Mouse (Mus musculus): ENCODE results near the gene Lmo2. TPM values are rescaled to one million over a fixed set of nuclear protein-coding genes. Genes with fewer than 3 reads are reported as not detected.

Gene Lmo2
- total and polyA plus RNA-seq, 2 experiments, result 3.8 to 4.5 TPM

DNA sequence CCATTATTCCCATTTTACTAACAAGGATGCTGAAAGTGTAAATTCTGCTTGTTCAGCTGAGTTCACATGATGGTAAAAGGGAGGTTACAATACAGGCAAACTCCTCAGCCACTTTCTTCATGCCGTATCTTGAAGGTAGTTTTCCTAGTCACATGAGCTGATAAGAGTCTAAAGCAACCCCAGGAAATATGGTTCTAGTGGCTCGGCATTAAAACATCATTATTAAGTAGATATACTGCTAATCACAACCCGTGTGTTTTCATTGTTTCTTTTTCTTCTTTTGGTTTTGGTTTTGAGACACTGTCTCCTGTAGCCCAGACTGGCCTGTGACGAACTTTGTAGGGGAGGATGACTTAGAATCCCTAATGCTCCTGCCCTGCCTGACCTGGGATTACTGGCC is 10.4 kb downstream of the Lmo2 start:
- no peak for TF ChIP-seq POLR2A (IDR thresholded peaks at IDR 0.05; ENCODE audit: extremely low read depth, insufficient read depth, low read length)
- no peak for TF ChIP-seq CTCF (IDR thresholded peaks at IDR 0.05; ENCODE audit: low read depth, low read length)
- no peak for DNase-seq (ENCODE audit: extremely low read depth, low read depth, low spot score)
- no peak overlapping the region for H3K27ac ChIP-seq (replicated peaks; ENCODE audit: insufficient read depth, low read depth, low read length)
- no peak overlapping the region for H3K9ac ChIP-seq (ENCODE audit: low read depth, low read length)
- peaks cover 5% of the 10 kb centered on the region; the same call in 1 of the 2 replicates for H3K27me3 ChIP-seq (ENCODE audit: control insufficient read depth, insufficient read depth, low read length)
- H3K4me1 ChIP-seq (ENCODE audit: control insufficient read depth, insufficient read depth, low read length), result no peaks in the 10 kb centered on the region
- no peak overlapping the region for H3K4me3 ChIP-seq (ENCODE audit: insufficient read depth, low read depth, low read length)
- no peaks in the 10 kb centered on the region for H3K36me3 ChIP-seq (ENCODE audit: control insufficient read depth, insufficient read depth, low read length)
- 73% methylated on average over 4 of the region's 4 CpGs for WGBS
- peaks cover 4% of the 10 kb centered on the region; the same call in 1 of the 2 replicates for H3K79me2 ChIP-seq (ENCODE audit: control insufficient read depth, insufficient read depth, low read length)

DNA sequence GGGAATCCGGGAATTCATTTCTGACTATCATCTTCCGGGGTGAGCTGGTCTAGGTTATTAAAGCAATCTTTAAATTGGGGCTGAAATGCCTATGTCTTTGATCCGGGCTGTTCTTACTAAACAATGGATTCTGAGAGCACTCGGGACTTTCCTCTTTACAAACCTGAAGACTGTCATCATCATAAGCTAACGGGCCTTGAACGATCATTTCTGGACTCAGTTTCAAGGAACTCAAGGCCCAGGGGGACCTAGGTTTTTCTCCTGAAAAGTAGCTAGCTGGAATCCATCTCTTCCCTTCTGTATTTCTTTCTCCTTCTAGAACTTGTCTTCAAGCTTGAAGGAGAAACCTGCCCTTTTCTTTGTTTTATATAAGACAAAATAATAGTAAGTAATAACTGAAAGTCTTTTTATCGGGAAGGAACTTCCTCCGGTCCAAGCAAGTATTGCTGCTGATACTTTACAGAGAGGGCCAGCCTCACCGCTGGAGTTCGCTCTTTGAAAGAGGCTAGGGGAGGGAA is 11.2 kb downstream of the Lmo2 start:
- no peak for DNase-seq (ENCODE audit: extremely low read depth, low read depth, low spot score)
- H3K4me1 ChIP-seq (ENCODE audit: control insufficient read depth, insufficient read depth, low read length), result no peaks in the 10 kb centered on the region
- 44% methylated on average over 10 of the region's 10 CpGs for WGBS
- H3K27ac ChIP-seq (replicated peaks; ENCODE audit: insufficient read depth, low read depth, low read length), result peak overlapping the region; percentile 2; the same call in 1 of the 2 replicates
- H3K4me3 ChIP-seq (ENCODE audit: insufficient read depth, low read depth, low read length), result peak overlapping the region; percentile 42
- H3K27me3 ChIP-seq (ENCODE audit: control insufficient read depth, insufficient read depth, low read length), result peaks cover 5% of the 10 kb centered on the region; the same call in 1 of the 2 replicates
- H3K79me2 ChIP-seq (ENCODE audit: control insufficient read depth, insufficient read depth, low read length), result peaks cover 4% of the 10 kb centered on the region; the same call in 1 of the 2 replicates
- no peaks in the 10 kb centered on the region for H3K36me3 ChIP-seq (ENCODE audit: control insufficient read depth, insufficient read depth, low read length)
- H3K9ac ChIP-seq (ENCODE audit: low read depth, low read length), result peak overlapping the region; percentile 58
- TF ChIP-seq CTCF (IDR thresholded peaks at IDR 0.05; ENCODE audit: low read depth, low read length), result no peak
- no peak for TF ChIP-seq POLR2A (IDR thresholded peaks at IDR 0.05; ENCODE audit: extremely low read depth, insufficient read depth, low read length)

- TF ChIP-seq CTCF (IDR thresholded peaks at IDR 0.05; ENCODE audit: low read depth, low read length) (peak; percentile 42), POLR2A (IDR thresholded peaks at IDR 0.05; ENCODE audit: extremely low read depth, insufficient read depth, low read length) (no peak)
- H3K4me3 ChIP-seq (ENCODE audit: insufficient read depth, low read depth, low read length), result peak overlapping the region; percentile 98
- H3K27ac ChIP-seq (replicated peaks; ENCODE audit: insufficient read depth, low read depth, low read length), result peak overlapping the region; percentile 53; the same call in 1 of the 2 replicates
- H3K4me1 ChIP-seq (ENCODE audit: control insufficient read depth, insufficient read depth, low read length), result no peaks in the 10 kb centered on the region
- peak overlapping the region; percentile 58 for H3K9ac ChIP-seq (ENCODE audit: low read depth, low read length)
- peak; percentile 58 for DNase-seq (ENCODE audit: extremely low read depth, low read depth, low spot score)
- H3K27me3 ChIP-seq (ENCODE audit: control insufficient read depth, insufficient read depth, low read length), result peaks cover 5% of the 10 kb centered on the region; the same call in 1 of the 2 replicates
- peaks cover 4% of the 10 kb centered on the region; the same call in 1 of the 2 replicates for H3K79me2 ChIP-seq (ENCODE audit: control insufficient read depth, insufficient read depth, low read length)
- 2% methylated on average over 40 of the region's 40 CpGs for WGBS
- H3K36me3 ChIP-seq (ENCODE audit: control insufficient read depth, insufficient read depth, low read length), result no peaks in the 10 kb centered on the region
Observed at GRCm38 (mm10) chr2:103969437-103970040, 11.8 kb downstream of the Lmo2 start.

DNA sequence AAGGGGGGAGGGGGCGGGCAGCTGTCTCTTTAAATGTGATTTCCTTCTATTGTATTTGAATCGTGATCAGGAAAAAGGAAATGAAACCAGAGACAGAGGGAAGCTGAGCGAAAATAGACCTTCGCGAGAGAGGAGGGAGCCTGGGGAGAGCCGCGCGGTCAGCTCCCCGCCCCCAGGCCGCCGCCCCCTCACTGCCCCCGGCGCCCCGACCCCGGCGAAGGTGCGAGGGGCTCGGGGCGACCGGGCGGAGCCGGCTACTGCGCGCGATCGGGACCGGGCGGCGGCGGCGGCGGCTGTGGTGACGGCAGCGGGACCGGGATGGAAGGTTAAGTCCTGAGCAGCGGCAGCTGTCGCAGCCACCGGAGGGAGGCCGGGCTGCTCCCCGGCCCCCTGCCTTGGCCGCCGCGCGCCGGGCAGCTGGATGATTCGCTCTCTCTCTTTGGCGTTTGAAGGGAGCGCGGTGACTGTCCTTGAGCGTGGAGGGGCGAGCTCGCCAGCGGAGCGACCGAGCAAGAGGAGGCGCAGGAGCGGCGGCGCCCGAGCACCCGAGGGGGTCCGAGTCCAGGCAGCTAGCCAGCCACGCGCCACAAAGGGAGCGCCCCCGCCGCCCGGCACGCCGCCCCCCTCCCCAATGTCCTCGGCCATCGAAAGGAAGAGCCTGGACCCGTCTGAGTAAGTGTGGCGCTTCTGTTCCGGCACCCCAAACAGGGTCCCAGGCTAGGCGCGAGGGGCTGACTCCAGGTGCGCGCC is 12.4 kb downstream of the Lmo2 start:
- no peak for TF ChIP-seq POLR2A (IDR thresholded peaks at IDR 0.05; ENCODE audit: extremely low read depth, insufficient read depth, low read length)

DNA sequence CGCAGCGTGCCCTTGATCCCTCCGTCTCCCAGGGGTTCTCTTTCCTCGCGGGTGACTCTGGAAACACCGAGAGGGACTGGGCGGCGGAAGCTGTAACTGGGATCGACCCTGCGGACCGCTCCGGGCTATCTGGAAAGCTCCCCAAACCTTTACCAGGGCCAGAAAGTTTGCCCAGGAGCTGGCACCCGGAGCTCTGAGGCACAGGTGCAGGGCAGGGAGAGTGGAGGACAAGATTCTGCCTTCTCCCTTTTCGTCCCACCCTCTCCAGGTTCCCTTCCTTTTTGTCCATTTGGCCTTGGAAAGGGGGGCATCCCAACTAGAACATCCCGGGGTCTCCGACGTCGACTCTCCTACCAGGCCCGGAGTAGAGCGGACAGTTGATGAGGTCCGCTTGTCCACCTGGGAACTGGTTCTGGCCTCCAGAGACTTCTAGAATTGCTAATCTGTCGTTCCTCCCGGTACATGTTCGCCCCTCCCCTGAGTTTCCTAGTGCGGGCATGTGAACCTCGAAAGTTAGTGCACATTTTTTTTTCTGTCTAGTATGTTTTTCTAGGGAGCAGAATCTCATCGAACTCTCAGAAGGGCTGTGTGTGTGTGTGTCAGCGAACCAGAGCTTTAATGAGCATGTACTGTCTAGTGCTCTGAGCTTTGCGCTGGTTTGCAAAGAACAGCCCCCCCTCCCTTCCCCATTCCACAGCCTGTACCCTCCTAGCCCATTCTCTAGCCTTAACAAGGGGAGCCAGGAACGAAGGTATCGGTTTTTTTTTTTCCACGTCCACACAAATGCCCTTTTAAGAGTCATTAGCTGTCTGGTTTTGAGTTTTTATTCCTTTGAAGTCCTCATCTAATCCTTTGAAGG is 13.2 kb downstream of the Lmo2 start:
- Histone ChIP-seq H3K79me2 (ENCODE audit: control insufficient read depth, insufficient read depth, low read length) (peaks cover 4% of the 10 kb centered on the region; the same call in 1 of the 2 replicates), H3K36me3 (ENCODE audit: control insufficient read depth, insufficient read depth, low read length) (no peaks in the 10 kb centered on the region), H3K27me3 (ENCODE audit: control insufficient read depth, insufficient read depth, low read length) (peaks cover 5% of the 10 kb centered on the region; the same call in 1 of the 2 replicates), H3K27ac (replicated peaks; ENCODE audit: insufficient read depth, low read depth, low read length) (peak overlapping the region; percentile 56; the same call in 1 of the 2 replicates), H3K4me3 (ENCODE audit: insufficient read depth, low read depth, low read length) (peak overlapping the region; percentile 98), H3K4me1 (ENCODE audit: control insufficient read depth, insufficient read depth, low read length) (no peaks in the 10 kb centered on the region), H3K9ac (ENCODE audit: low read depth, low read length) (peak overlapping the region; percentile 97)
- DNase-seq (ENCODE audit: extremely low read depth, low read depth, low spot score), result no peak
- TF ChIP-seq POLR2A (IDR thresholded peaks at IDR 0.05; ENCODE audit: extremely low read depth, insufficient read depth, low read length), result no peak
- no peak for TF ChIP-seq CTCF (IDR thresholded peaks at IDR 0.05; ENCODE audit: low read depth, low read length)
- WGBS, result 15% methylated on average over 32 of the region's 32 CpGs

More for the DNA sequence above, 12.4 kb downstream of the Lmo2 start:
- H3K36me3 ChIP-seq (ENCODE audit: control insufficient read depth, insufficient read depth, low read length), result no peaks in the 10 kb centered on the region
- under 1% methylated on average over 66 of the region's 79 CpGs for WGBS
- peak; percentile 24 for DNase-seq (ENCODE audit: extremely low read depth, low read depth, low spot score)
- H3K27ac ChIP-seq (replicated peaks; ENCODE audit: insufficient read depth, low read depth, low read length), result peak overlapping the region; percentile 56; the same call in 1 of the 2 replicates
- peak overlapping the region; percentile 97 for H3K9ac ChIP-seq (ENCODE audit: low read depth, low read length)
- H3K4me3 ChIP-seq (ENCODE audit: insufficient read depth, low read depth, low read length), result peak overlapping the region; percentile 98
- H3K27me3 ChIP-seq (ENCODE audit: control insufficient read depth, insufficient read depth, low read length), result peaks cover 5% of the 10 kb centered on the region; the same call in 1 of the 2 replicates
- no peaks in the 10 kb centered on the region for H3K4me1 ChIP-seq (ENCODE audit: control insufficient read depth, insufficient read depth, low read length)
- peaks cover 4% of the 10 kb centered on the region; the same call in 1 of the 2 replicates for H3K79me2 ChIP-seq (ENCODE audit: control insufficient read depth, insufficient read depth, low read length)
